Mouse (Mus musculus) heart, postnatal 0 days (tissue): ENCODE measurements around the gene Gm19402.

Source experiments
- CTCF ChIP-seq: IDR thresholded peaks from 2 replicates; pipeline ENCODE4 v1.5.1; 2016; ENCODE audit warnings: antibody characterized with exemption, control low read depth, low read depth
- EP300 ChIP-seq: IDR thresholded peaks from 2 replicates; pipeline ENCODE4 v1.6.1; 2016; ENCODE audit warnings: antibody characterized with exemption, low read depth

DNA sequence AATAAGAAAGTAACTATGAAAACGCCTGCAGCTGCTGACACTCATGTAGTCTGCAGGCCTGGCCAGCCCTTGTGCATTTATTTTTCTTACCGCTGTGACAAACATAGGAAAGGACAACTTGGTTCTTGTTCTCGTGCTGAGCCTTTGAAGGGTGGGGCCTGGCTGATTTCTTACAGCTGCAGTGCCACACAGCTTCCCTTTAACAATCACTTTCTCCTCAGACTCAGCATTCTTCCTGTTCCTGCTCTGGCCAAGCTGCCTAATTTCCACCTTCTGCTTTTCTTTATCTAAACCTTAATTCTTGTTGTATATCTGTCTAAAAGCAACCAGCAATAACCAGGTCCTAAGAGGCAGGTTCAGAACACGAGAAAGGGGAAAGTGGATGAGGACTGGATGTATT is 23.2 kb upstream of the Gm19402 start:
- TF ChIP-seq EP300 (no peak), CTCF (no peak)
